Mouse (Mus musculus) NIH3T3 (cell line): ENCODE measurements around the gene Lrrtm4.

ENCODE experiments used
- DNase-seq: peaks from one replicate; pipeline ENCODE4 v3.0.0-alpha.2; 2012; ENCODE audit warnings: low read depth

The Lrrtm4 gene

GRCm38 (mm10) chr6:80733416-80733815, 714.7 kb downstream of the Lrrtm4 start:
- no peak for DNase-seq

DNA sequence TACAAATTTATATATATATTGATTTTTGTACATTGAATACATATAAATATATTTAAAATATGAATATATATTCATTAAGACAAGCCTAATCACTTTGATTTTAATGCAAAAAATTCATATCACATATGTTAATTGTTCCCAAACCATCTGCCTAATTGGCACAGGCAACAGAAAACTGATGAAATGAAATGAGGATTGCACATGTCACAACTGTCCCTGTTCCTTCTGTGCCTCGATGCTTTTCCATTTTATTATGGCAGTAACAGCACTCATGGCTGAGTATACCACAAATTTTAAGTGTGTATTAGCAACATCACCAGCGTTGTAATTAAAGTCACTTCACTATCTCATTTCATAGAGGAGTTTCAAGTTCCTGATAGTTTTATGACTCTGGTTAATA, 732.1 kb downstream of the Lrrtm4 start:
- DNase-seq = no peak

GRCm38 (mm10) chr6:80760641-80761204, 742.0 kb downstream of the Lrrtm4 start:
- DNase-seq = no peak

DNA sequence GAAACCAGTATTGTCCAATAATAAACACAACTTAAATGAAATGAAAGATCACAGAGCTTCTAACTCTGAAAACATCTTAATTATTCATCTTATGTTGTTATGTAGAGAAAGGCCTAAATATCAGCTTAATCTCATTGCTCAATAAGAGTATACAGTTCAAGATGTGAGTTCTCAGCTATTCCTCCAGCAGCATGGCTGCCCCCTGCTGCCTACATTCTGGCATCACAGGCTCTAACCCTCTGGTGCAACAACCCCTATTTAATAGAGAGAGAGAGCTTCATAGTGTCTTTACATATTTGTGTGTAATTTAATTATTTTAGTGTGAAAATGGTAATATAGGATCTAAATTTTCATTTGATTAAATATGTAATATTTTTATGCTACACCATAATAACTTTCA, 767.6 kb downstream of the Lrrtm4 start:
- no peak for DNase-seq

DNA sequence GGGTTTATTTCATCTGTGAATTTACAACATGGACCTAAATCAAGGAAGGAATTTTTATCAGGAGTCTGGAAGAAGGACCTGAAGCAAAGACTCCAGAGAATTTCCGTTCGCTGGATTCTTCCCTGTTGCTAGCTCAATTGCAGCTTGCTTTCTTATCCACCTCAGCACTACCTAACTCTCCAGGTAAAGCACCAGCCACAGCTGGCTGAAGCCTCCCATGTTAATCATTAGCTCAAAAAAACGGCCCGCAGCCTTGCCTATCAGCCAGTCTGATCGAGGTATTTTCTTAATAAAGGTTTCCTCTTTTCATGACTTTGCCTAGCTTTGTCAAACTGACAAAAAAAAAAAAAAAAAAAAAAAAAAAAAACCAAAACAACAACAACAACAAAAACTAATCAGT, 805.1 kb downstream of the Lrrtm4 start:
- no peak for DNase-seq

- DNase-seq = no peak
Measured at GRCm38 (mm10) chr6:80839784-80840183, 821.1 kb downstream of the Lrrtm4 start.

DNA sequence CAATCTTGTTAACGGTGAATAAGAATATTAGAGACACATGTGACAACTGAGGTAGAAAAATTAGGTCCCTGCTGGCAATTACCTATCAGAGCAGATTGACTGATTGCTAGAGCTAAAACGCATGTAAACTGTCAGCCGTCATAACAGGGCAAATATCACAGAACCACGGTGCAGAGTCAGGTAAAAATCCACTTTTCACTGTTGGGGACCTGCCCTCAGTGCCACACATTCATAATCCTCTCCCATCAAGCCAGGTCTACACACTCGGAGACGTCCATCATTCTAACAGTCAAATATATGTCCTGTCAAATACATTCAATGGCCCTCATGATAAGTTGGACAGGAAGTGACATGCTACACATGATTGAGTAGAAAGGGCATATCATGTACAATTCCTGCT, 826.6 kb downstream of the Lrrtm4 start:
- no peak for DNase-seq

DNA sequence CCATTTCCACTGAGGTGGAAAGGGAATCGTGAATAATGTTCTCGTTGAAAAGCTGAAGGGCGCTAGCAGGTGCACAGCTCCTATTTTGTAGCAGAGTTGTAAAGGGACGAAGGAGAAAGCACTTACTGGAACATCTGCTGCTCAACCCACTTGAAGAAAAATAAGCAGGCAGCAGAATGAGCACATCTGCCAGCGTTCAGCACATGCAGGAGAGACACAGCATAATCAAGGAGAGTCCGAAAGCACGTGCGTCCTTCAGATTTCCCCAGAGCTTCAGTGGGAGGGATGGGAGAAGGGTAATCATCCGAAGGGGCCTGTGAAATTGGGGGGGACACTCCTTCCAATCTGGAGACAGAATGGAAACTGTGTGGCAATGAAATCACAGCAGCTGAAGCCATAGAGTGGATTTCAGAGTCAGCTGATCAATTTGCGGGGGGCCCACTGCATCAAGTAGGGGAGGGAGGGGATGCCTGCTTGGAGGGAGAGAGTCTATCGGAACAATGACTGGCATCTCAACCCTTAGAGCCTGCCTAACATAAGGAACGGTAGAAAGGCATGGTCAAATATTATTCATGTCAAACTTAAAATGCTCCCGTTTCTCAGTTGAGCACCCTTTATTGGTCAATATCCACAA, 838.4 kb downstream of the Lrrtm4 start:
- no peak for DNase-seq
